Mouse (Mus musculus) CH12.LX (cell line): ENCODE measurements around the gene Gjd2. TPM values are rescaled to one million over a fixed set of nuclear protein-coding genes. Genes with fewer than 3 reads are reported as not detected.

Experiments
- DNase-seq: peaks from one replicate; pipeline ENCODE4 v3.0.0-alpha.2; 2013; ENCODE audit errors: extremely low read depth
- H3K27ac ChIP-seq: 2 replicates; pipeline ENCODE4 v1.5.1; 2012; ENCODE audit warnings: low read depth, mild to moderate bottlenecking, control low read depth, moderate library complexity; ENCODE audit not compliant: insufficient read depth
- H3K27me3 ChIP-seq: replicated peaks from 2 replicates; pipeline ENCODE3; 2012; ENCODE audit warnings: inconsistent platforms
- H3K36me3 ChIP-seq, 2 experiments: replicated peaks in 1 of 2; 2 replicates each; pipeline versions ENCODE3 to v1.6.1; 2012; ENCODE audit warnings: inconsistent platforms in 1 of 2, low read length in 1 of 2, mild to moderate bottlenecking in 1 of 2, mixed read lengths in 1 of 2, moderate library complexity in 1 of 2; ENCODE audit not compliant: control insufficient read depth in 1 of 2, insufficient read depth in 1 of 2
- H3K4me1 ChIP-seq, 2 experiments: 2 replicates each; pipeline ENCODE4 v1.6.1; 2012; ENCODE audit warnings: inconsistent platforms in 1 of 2, moderate library complexity in 1 of 2; ENCODE audit not compliant: insufficient read depth in 2 of 2, control insufficient read depth in 1 of 2
- H3K4me2 ChIP-seq: 2 replicates; pipeline ENCODE4 v1.6.1; 2012; ENCODE audit warnings: low read depth, mild to moderate bottlenecking, control low read depth; ENCODE audit not compliant: poor library complexity, insufficient read depth, severe bottlenecking
- H3K4me3 ChIP-seq, 3 experiments: fragments of 150-350 bp in 1 of 3; sonication (generic) in 1 of 3; replicated peaks in 1 of 3; 2 replicates each; pipeline versions ENCODE3 to v1.5.1; 2011 to 2012; ENCODE audit warnings: low read depth in 2 of 3, low read length in 2 of 3, mild to moderate bottlenecking in 2 of 3, moderate library complexity in 2 of 3, control low read depth in 1 of 3, improper control_type of control experiment in 1 of 3, inconsistent platforms in 1 of 3, mixed read lengths in 1 of 3; ENCODE audit not compliant: poor library complexity in 1 of 3
- H3K79me2 ChIP-seq: replicated peaks from 2 replicates; pipeline ENCODE4 v1.6.1; 2012; ENCODE audit warnings: mild to moderate bottlenecking, moderate library complexity; ENCODE audit not compliant: control insufficient read depth, poor library complexity, insufficient read depth, severe bottlenecking; ENCODE audit errors: extremely low read depth
- H3K9ac ChIP-seq: 2 replicates; pipeline ENCODE4 v1.6.1; 2012; ENCODE audit warnings: low read depth, mild to moderate bottlenecking, control low read depth, moderate library complexity; ENCODE audit not compliant: insufficient read depth
- H3K9me3 ChIP-seq: replicated peaks from 2 replicates; pipeline ENCODE3; 2012; ENCODE audit warnings: low read length, inconsistent platforms, mixed read lengths
- CHD1 ChIP-seq: IDR thresholded peaks from 2 replicates; pipeline ENCODE4 v1.6.1; 2012; ENCODE audit warnings: low read depth, low read length, improper control_type of control experiment, inconsistent platforms
- CHD2 ChIP-seq: IDR thresholded peaks from 2 replicates; pipeline ENCODE4 v1.6.1; 2011; ENCODE audit warnings: low read length, improper control_type of control experiment
- CTCF ChIP-seq, 2 experiments: IDR thresholded peaks in 1 of 2; conservative IDR thresholded peaks in 1 of 2; 2 replicates each; pipeline ENCODE4 v1.5.1; 2011 to 2012; ENCODE audit warnings: low read depth in 2 of 2, low read length in 2 of 2, improper control_type of control experiment in 1 of 2, inconsistent platforms in 1 of 2, mild to moderate bottlenecking in 1 of 2, moderate library complexity in 1 of 2
- E2F4 ChIP-seq: IDR thresholded peaks from 2 replicates; pipeline ENCODE4 v1.6.1; 2011; ENCODE audit warnings: low read depth, low read length, improper control_type of control experiment; ENCODE audit not compliant: insufficient replicate concordance
- ETS1 ChIP-seq: conservative IDR thresholded peaks from 2 replicates; pipeline ENCODE4 v1.6.1; 2012; ENCODE audit warnings: low read depth, mild to moderate bottlenecking, inconsistent platforms, low read length, improper control_type of control experiment, moderate library complexity
- HCFC1 ChIP-seq: IDR thresholded peaks from 2 replicates; pipeline ENCODE4 v1.6.1; 2012; ENCODE audit warnings: low read depth, mild to moderate bottlenecking, inconsistent platforms, low read length, improper control_type of control experiment
- JUND ChIP-seq: conservative IDR thresholded peaks from 2 replicates; pipeline ENCODE4 v1.6.1; 2011; ENCODE audit warnings: low read depth, low read length, improper control_type of control experiment
- MAFK ChIP-seq: IDR thresholded peaks from 2 replicates; pipeline ENCODE4 v1.6.1; 2011; ENCODE audit warnings: low read length, improper control_type of control experiment; ENCODE audit not compliant: insufficient replicate concordance
- MAX ChIP-seq: IDR thresholded peaks from 2 replicates; pipeline ENCODE4 v1.6.1; 2011; ENCODE audit warnings: low read length, improper control_type of control experiment
- MAZ ChIP-seq: IDR thresholded peaks from 2 replicates; pipeline ENCODE4 v1.6.1; 2012; ENCODE audit warnings: low read depth, mild to moderate bottlenecking, inconsistent platforms, low read length, improper control_type of control experiment, moderate library complexity
- MEF2A ChIP-seq: IDR thresholded peaks from 2 replicates; pipeline ENCODE4 v1.6.1; 2014; ENCODE audit warnings: low read depth, mild to moderate bottlenecking, inconsistent platforms, low read length, improper control_type of control experiment, borderline replicate concordance
- MYC ChIP-seq: IDR thresholded peaks from 2 replicates; pipeline ENCODE4 v1.6.1; 2011; ENCODE audit warnings: low read depth, mild to moderate bottlenecking, improper control_type of control experiment, low read length
- NELFE ChIP-seq: IDR thresholded peaks from 2 replicates; pipeline ENCODE4 v1.6.1; 2011; ENCODE audit warnings: low read depth, low read length, improper control_type of control experiment
- POLR2A ChIP-seq: IDR thresholded peaks from 2 replicates; pipeline ENCODE4 v1.6.1; 2011; ENCODE audit warnings: low read depth, mild to moderate bottlenecking, improper control_type of control experiment, low read length
- RCOR1 ChIP-seq: conservative IDR thresholded peaks from 2 replicates; pipeline ENCODE4 v1.6.1; 2012; ENCODE audit warnings: low read depth, mild to moderate bottlenecking, inconsistent platforms, low read length, improper control_type of control experiment
- SIN3A ChIP-seq: IDR thresholded peaks from 2 replicates; pipeline ENCODE4 v1.6.1; 2012; ENCODE audit warnings: low read length, improper control_type of control experiment, inconsistent platforms
- SMC3 ChIP-seq: IDR thresholded peaks from 2 replicates; pipeline ENCODE4 v1.6.1; 2011; ENCODE audit warnings: low read depth, low read length, improper control_type of control experiment
- TBP ChIP-seq: conservative IDR thresholded peaks from 2 replicates; pipeline ENCODE4 v1.6.1; 2011; ENCODE audit warnings: low read depth, low read length, improper control_type of control experiment
- TCF12 ChIP-seq: IDR thresholded peaks from 2 replicates; pipeline ENCODE4 v1.6.1; 2014; ENCODE audit warnings: low read depth, mild to moderate bottlenecking, inconsistent platforms, low read length, improper control_type of control experiment
- USF1 ChIP-seq: IDR thresholded peaks from 2 replicates; pipeline ENCODE4 v1.6.1; 2014; ENCODE audit warnings: low read depth, mild to moderate bottlenecking, inconsistent platforms, low read length, improper control_type of control experiment
- ZKSCAN1 ChIP-seq: IDR thresholded peaks from 2 replicates; pipeline ENCODE4 v1.6.1; 2012; ENCODE audit warnings: low read depth, inconsistent platforms, low read length, improper control_type of control experiment, borderline replicate concordance
- ZMIZ1 ChIP-seq: IDR thresholded peaks from 2 replicates; pipeline ENCODE4 v1.6.1; 2012; ENCODE audit warnings: low read depth, mild to moderate bottlenecking, inconsistent platforms, low read length, improper control_type of control experiment
- ZNF384 ChIP-seq: IDR thresholded peaks from 2 replicates; pipeline ENCODE4 v1.6.1; 2012; ENCODE audit warnings: low read depth, low read length, improper control_type of control experiment, inconsistent platforms
- dilution Hi-C: fragments of 300-500 bp; cut with MboI; formaldehyde crosslinking; loops from 2 replicates; pipeline ENCODE4 v1.14.3; 2020; ENCODE audit warnings: low sequenced_read_pairs; ENCODE audit not compliant: extremely low pct_unique_long_range_greater_than_20kb, extremely low pct_ligation_motif_present
- in situ Hi-C: fragments of 300-500 bp; cut with MboI; formaldehyde crosslinking; loops from 3 replicates; pipeline ENCODE4 v1.14.3; 2019; ENCODE audit warnings: low sequenced_read_pairs, low pct_ligation_motif_present, low pct_unique_long_range_greater_than_20kb, mixed read lengths
- polyA plus RNA-seq: library from polyadenylated mRNA; unstranded; fragments of >175 nt; gene quantifications from 2 replicates; pipeline ENCODE4 v1.2.1, GENCODE M21; 2012; ENCODE audit warnings: low read depth; ENCODE audit not compliant: insufficient read length
- total RNA-seq, 2 experiments: library from RNA; depleted of rRNA; stranded (reverse); fragments of 300-350 nt in 1 of 2; fragments of >200 nt in 1 of 2; gene quantifications; 2 replicates each; pipeline ENCODE4 v1.2.3; 2012 to 2014

The Gjd2 gene
- total and polyA plus RNA-seq, 3 experiments, result not detected

GRCm38 (mm10) chr2:114049372-114049771 lies 36.0 kb upstream of the Gjd2 start (continued):
- TF ChIP-seq E2F4 (no peak), ZMIZ1 (no peak)

GRCm38 (mm10) chr2:114047960-114048611 lies 34.7 kb upstream of the Gjd2 start:
- Histone ChIP-seq H3K4me2 (no peak overlapping the region), H3K36me3 (no peaks in the 10 kb centered on the region), H3K27me3 (no peaks in the 10 kb centered on the region), H3K79me2 (no peaks in the 10 kb centered on the region), H3K9me3 (no peaks in the 10 kb centered on the region), H3K9ac (no peak overlapping the region), H3K4me1 (0 out of 4 replicates have a peak, but pooled peaks cover 0 to 2% of the 10 kb centered on the region in 2 experiments), H3K27ac (no peak overlapping the region), H3K4me3 (no peak overlapping the region)
- dilution Hi-C loops, result no loop called here
- in situ Hi-C loops, result no loop called here
- DNase-seq, result no peak
- TF ChIP-seq MEF2A (no peak), ZMIZ1 (no peak), USF1 (no peak), CHD1 (no peak), MAZ (no peak), MAFK (no peak), JUND (no peak), ETS1 (no peak), RCOR1 (no peak), ZKSCAN1 (no peak)

GRCm38 (mm10) chr2:114046151-114046664 lies 32.8 kb upstream of the Gjd2 start:
- 0 out of 4 replicates have a peak, but pooled peaks cover 0 to 2% of the 10 kb centered on the region in 2 experiments for H3K4me1 ChIP-seq
- in situ Hi-C loops, result no loop called here
- dilution Hi-C loops, result no loop called here
- H3K79me2 ChIP-seq, result no peaks in the 10 kb centered on the region
- no peak overlapping the region for H3K4me3 ChIP-seq
- no peak for TF ChIP-seq TBP
- no peak for TF ChIP-seq MAX
- TF ChIP-seq SIN3A, result no peak
- no peak for TF ChIP-seq USF1
- TF ChIP-seq MAFK, result no peak
- TF ChIP-seq RCOR1, result no peak
- TF ChIP-seq POLR2A, result no peak
- TF ChIP-seq JUND, result no peak
- TF ChIP-seq TCF12, result no peak
- TF ChIP-seq E2F4, result no peak
- no peak for TF ChIP-seq SMC3
- TF ChIP-seq ZNF384, result no peak
- TF ChIP-seq CHD2, result no peak
- TF ChIP-seq HCFC1, result no peak
- TF ChIP-seq CTCF (conservative IDR thresholded peaks at IDR 0.05 in 1 of 2, IDR thresholded peaks at IDR 0.05 in 1 of 2; ENCODE audit: low read depth in 2 of 2, low read length in 2 of 2), result no peak
- TF ChIP-seq NELFE, result no peak
- no peak for TF ChIP-seq MYC
- TF ChIP-seq MAZ, result no peak
- no peak overlapping the region for H3K9ac ChIP-seq
- no peak for DNase-seq
- H3K27ac ChIP-seq, result no peak overlapping the region
- H3K9me3 ChIP-seq, result no peaks in the 10 kb centered on the region
- no peaks in the 10 kb centered on the region for H3K36me3 ChIP-seq
- no peak overlapping the region for H3K4me2 ChIP-seq
- no peaks in the 10 kb centered on the region for H3K27me3 ChIP-seq
